Mouse (Mus musculus) ES-E14 (cell line): ENCODE measurements at regions not wholly inside any gene's neighbourhood (a gene's known extent, or its start where the extent isn't known, plus 50 kb on each side); places are given as distances from the start of the nearest gene placed in this dataset.

ENCODE experiments used
- CHD2 ChIP-seq: IDR thresholded peaks from 2 replicates; pipeline ENCODE4 v1.6.1; 2014; ENCODE audit warnings: mild to moderate bottlenecking, low read depth, low read length, inconsistent platforms
- HCFC1 ChIP-seq: IDR thresholded peaks from 2 replicates; pipeline ENCODE4 v1.6.1; 2012; ENCODE audit warnings: low read length, inconsistent platforms, borderline replicate concordance; ENCODE audit not compliant: insufficient read depth
- MAFK ChIP-seq: IDR thresholded peaks from 2 replicates; pipeline ENCODE4 v1.6.1; 2014; ENCODE audit warnings: mild to moderate bottlenecking, low read depth, low read length, inconsistent platforms; ENCODE audit not compliant: insufficient read depth
- ZC3H11A ChIP-seq: IDR thresholded peaks from 2 replicates; pipeline ENCODE4 v1.6.1; 2012; ENCODE audit warnings: low read depth, mild to moderate bottlenecking, inconsistent platforms, low read length, borderline replicate concordance
- ZNF384 ChIP-seq: IDR thresholded peaks from 2 replicates; pipeline ENCODE4 v1.6.1; 2012; ENCODE audit warnings: low read depth, low read length, inconsistent platforms

- no peak for TF ChIP-seq HCFC1
- TF ChIP-seq CHD2, result no peak
- TF ChIP-seq MAFK, result no peak
- TF ChIP-seq ZNF384, result no peak
- TF ChIP-seq ZC3H11A, result no peak
Measured at GRCm38 (mm10) chr11:113180008-113180407, 398.0 kb downstream of the Sox9 start.
